Mouse (Mus musculus) MEL (cell line): ENCODE results near the gene Sik3.
A peak's percentile ranks its signal among the peaks of the same experiment; 100 is the strongest.

Experiments used
- CTCF ChIP-seq, 3 experiments: IDR thresholded peaks in 2 of 3; conservative IDR thresholded peaks in 1 of 3; 2 replicates each; pipeline ENCODE4 v1.5.1; 2011 to 2012; ENCODE audit warnings: low read length in 3 of 3, low read depth in 2 of 3, mild to moderate bottlenecking in 2 of 3, improper control_type of control experiment in 1 of 3, inconsistent platforms in 1 of 3, mixed read lengths in 1 of 3, moderate library complexity in 1 of 3; ENCODE audit not compliant: control insufficient read depth in 1 of 3, insufficient read depth in 1 of 3, poor library complexity in 1 of 3, severe bottlenecking in 1 of 3
- EP300 ChIP-seq, 2 experiments: IDR thresholded peaks; 2 replicates each; pipeline ENCODE4 v1.6.1; 2011; ENCODE audit warnings: improper control_type of control experiment in 2 of 2, low read length in 2 of 2, low read depth in 1 of 2, mild to moderate bottlenecking in 1 of 2
- MAX ChIP-seq: IDR thresholded peaks from 2 replicates; pipeline ENCODE4 v1.6.1; 2011; ENCODE audit warnings: low read length, improper control_type of control experiment
- POLR2A ChIP-seq, 2 experiments: IDR thresholded peaks; 2 replicates each; pipeline ENCODE4 v1.6.1; 2011 to 2012; ENCODE audit warnings: low read length in 2 of 2, mild to moderate bottlenecking in 2 of 2, control low read depth in 1 of 2, improper control_type of control experiment in 1 of 2, low read depth in 1 of 2, moderate library complexity in 1 of 2; ENCODE audit not compliant: control insufficient read depth in 1 of 2, insufficient read depth in 1 of 2, poor library complexity in 1 of 2
- RAD21 ChIP-seq: IDR thresholded peaks from 2 replicates; pipeline ENCODE4 v1.6.1; 2011; ENCODE audit warnings: mild to moderate bottlenecking, low read depth, low read length, improper control_type of control experiment

GRCm38 (mm10) chr9:46216744-46217470 lies 204.3 kb downstream of the Sik3 start:
- TF ChIP-seq CTCF (IDR thresholded peaks at IDR 0.05 in 2 of 3, conservative IDR thresholded peaks at IDR 0.05 in 1 of 3; ENCODE audit: control insufficient read depth in 1 of 3, insufficient read depth in 1 of 3, low read depth in 2 of 3, low read length in 3 of 3, poor library complexity in 1 of 3, severe bottlenecking in 1 of 3), result no peak
- TF ChIP-seq MAX, result no peak
- TF ChIP-seq EP300 (IDR thresholded peaks at IDR 0.05; ENCODE audit: low read depth in 1 of 2, low read length in 2 of 2), result peak; percentile 60 to 72; a peak in 3 of 4 replicates
- no peak for TF ChIP-seq RAD21
- TF ChIP-seq POLR2A (IDR thresholded peaks at IDR 0.05; ENCODE audit: control insufficient read depth in 1 of 2, insufficient read depth in 1 of 2, low read depth in 1 of 2, low read length in 2 of 2, poor library complexity in 1 of 2), result peak in 1 of 2 experiments; percentile 48; a peak in 1 of 4 replicates
